Mouse (Mus musculus) erythroblast, embryonic 14.5 days (primary cell): Measurements from ENCODE around the gene Ctdsp1.

Experiments
- GATA1 ChIP-seq: IDR thresholded peaks from 2 replicates; pipeline ENCODE4 v1.6.1; 2012; ENCODE audit warnings: low read length, inconsistent platforms, mixed read lengths
- TAL1 ChIP-seq: IDR thresholded peaks from 3 replicates; pipeline ENCODE4 v1.6.1; 2012; ENCODE audit warnings: low read length, inconsistent platforms, mixed read lengths

- TF ChIP-seq GATA1 (no peak), TAL1 (no peak)
Observed at GRCm38 (mm10) chr1:74385531-74385930, 5.8 kb upstream of the Ctdsp1 start.
